Mouse (Mus musculus) lung, embryonic 14.5 days (tissue): Measurements from ENCODE around the gene Suv39h1. TPM values are rescaled to one million over a fixed set of nuclear protein-coding genes. Genes with fewer than 3 reads are reported as not detected.
"Not testable (repeated sequence)": the region's sequence is repeated elsewhere in the genome, so short reads cannot be mapped to it uniquely, and the experiment has no call there.

Experiments used
- ATAC-seq: fragments of 200-750 bp; cut with Nextera tagmentation; 2 replicates; pipeline ENCODE4 v1.8.0; 2017; ENCODE audit warnings: mild to moderate bottlenecking, moderate TSS enrichment, moderate library complexity; ENCODE audit not compliant: insufficient read depth
- DNase-seq: peaks from one replicate; pipeline ENCODE4 v3.0.0-alpha.2; 2015
- H3K27ac ChIP-seq: fragments of 300-500 bp; sonication (generic); 2 replicates; pipeline ENCODE4 v1.5.1; 2014; ENCODE audit warnings: low read depth, mild to moderate bottlenecking, moderate library complexity
- H3K27me3 ChIP-seq: fragments of 300-500 bp; sonication (generic); 2 replicates; pipeline ENCODE4 v1.6.1; 2014; ENCODE audit warnings: low read length, control low read depth; ENCODE audit not compliant: insufficient read depth
- H3K36me3 ChIP-seq: fragments of 300-500 bp; sonication (generic); 2 replicates; pipeline ENCODE4 v1.6.1; 2014; ENCODE audit warnings: control low read depth; ENCODE audit not compliant: insufficient read depth
- H3K4me1 ChIP-seq: fragments of 300-500 bp; sonication (generic); 2 replicates; pipeline ENCODE4 v1.6.1; 2014; ENCODE audit warnings: antibody characterized with exemption, control low read depth; ENCODE audit not compliant: insufficient read depth
- H3K4me2 ChIP-seq: fragments of 300-500 bp; sonication (generic); 2 replicates; pipeline ENCODE4 v1.6.1; 2014; ENCODE audit warnings: mild to moderate bottlenecking
- H3K4me3 ChIP-seq: fragments of 300-500 bp; sonication (generic); 2 replicates; pipeline ENCODE4 v1.5.1; 2014; ENCODE audit warnings: low read depth, low read length
- H3K9ac ChIP-seq: fragments of 300-500 bp; sonication (generic); 2 replicates; pipeline ENCODE4 v1.6.1; 2014
- H3K9me3 ChIP-seq: fragments of 300-500 bp; sonication (generic); 2 replicates; pipeline ENCODE4 v1.6.1; 2016; ENCODE audit warnings: low read depth, low read length, control low read depth
- CTCF ChIP-seq: IDR thresholded peaks from 2 replicates; pipeline ENCODE4 v1.5.1; 2016; ENCODE audit warnings: antibody characterized with exemption, low read depth
- WGBS: fragments of 180-500 bp; shearing (Covaris S2); extraction: QIAGEN DNeasy Blood & Tissue Kit; methylation state at CpG from one replicate; pipeline ENCODE4 v1.1.7; 2014; 5-methylcytosine and 5-hydroxymethylcytosine counted together
- polyA plus RNA-seq: library from polyadenylated mRNA; unstranded; fragments of >200 nt; fragmentation: Nextera tagmentation; extraction: Ambion mirVana; gene quantifications from 2 replicates; pipeline ENCODE4 v1.2.1, GENCODE M21; 2014

Gene Suv39h1
- polyA plus RNA-seq, 1 experiment from 2014 or later: 74.3 TPM

- no peak overlapping the region for H3K4me2 ChIP-seq
- no peaks in the 10 kb centered on the region for H3K4me1 ChIP-seq
- WGBS: 51% methylated on average over 4 of the region's 4 CpGs
- no peaks in the 10 kb centered on the region for H3K9me3 ChIP-seq
- H3K4me3 ChIP-seq: no peak overlapping the region
- no peaks in the 10 kb centered on the region for H3K27me3 ChIP-seq
- ATAC-seq (no peak), DNase-seq (no peak)
- TF ChIP-seq CTCF: no peak
- no peak overlapping the region for H3K9ac ChIP-seq
- H3K36me3 ChIP-seq: no peaks in the 10 kb centered on the region
- H3K27ac ChIP-seq: no peak overlapping the region
These were observed 24.9 kb upstream of the Suv39h1 start for GRCm38 (mm10) chrX:8099435-8099834.

GRCm38 (mm10) chrX:8096787-8097242 lies 22.3 kb upstream of the Suv39h1 start:
- H3K36me3 ChIP-seq: no peaks in the 10 kb centered on the region
- no peaks in the 10 kb centered on the region for H3K27me3 ChIP-seq
- 7% methylated on average over 19 of the region's 19 CpGs for WGBS
- no peak for TF ChIP-seq CTCF
- 0 out of 2 replicates have a peak overlapping the region, but pooled peaks have one; percentile 2 for H3K27ac ChIP-seq
- ATAC-seq (peak; percentile 95), DNase-seq (peak; percentile 97)
- no peak overlapping the region for H3K9ac ChIP-seq
- H3K4me1 ChIP-seq: no peaks in the 10 kb centered on the region
- peak overlapping the region; percentile 51 for H3K4me2 ChIP-seq
- no peaks in the 10 kb centered on the region for H3K9me3 ChIP-seq
- peak overlapping the region; percentile 27 for H3K4me3 ChIP-seq

DNA sequence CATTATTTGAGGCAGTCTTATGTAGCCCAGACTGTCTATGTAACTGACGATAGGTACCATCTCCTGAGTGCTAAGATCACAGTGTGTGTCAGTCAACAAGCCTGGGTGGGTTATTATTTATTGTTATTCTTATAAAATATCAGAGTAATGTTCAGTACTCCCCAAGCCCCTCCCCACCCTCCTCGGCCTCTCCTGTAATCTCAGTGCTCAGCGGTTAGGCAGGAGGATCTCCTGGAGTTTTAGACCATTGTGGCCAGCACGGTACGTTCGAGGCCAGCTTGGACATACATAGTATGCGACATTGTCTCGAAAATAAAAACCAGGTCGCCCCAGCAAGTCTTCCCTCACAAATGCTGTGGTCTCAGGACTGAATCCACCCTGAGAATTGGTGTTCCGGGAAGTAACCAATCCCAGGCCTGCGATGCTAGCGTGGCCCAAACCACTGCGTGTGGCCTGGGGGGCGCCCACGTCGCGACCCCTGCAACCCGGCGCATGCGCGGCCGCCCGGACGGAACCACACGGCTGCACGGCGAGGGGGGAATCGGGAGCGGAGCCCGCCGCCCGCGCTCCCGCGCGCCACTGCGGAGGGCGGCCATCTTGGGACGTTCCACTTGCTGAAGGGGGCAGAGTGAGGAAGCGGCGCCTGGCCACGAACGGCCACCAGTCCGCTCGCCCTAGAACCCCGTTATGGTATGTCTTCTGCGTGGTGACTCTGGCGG lies 21.7 kb upstream of the Suv39h1 start:
- ATAC-seq: peak; percentile 95
- Histone ChIP-seq H3K4me2 (peak overlapping the region; percentile 53), H3K4me3 (peak overlapping the region; percentile 27; the same call in 1 of the 2 replicates)
- WGBS: 10% methylated on average over 10 of the region's 48 CpGs
- H3K9ac ChIP-seq, H3K27ac ChIP-seq, H3K36me3 ChIP-seq, DNase-seq, H3K4me1 ChIP-seq, H3K9me3 ChIP-seq, H3K27me3 ChIP-seq: not testable (repeated sequence)

- no peak for TF ChIP-seq CTCF
- Histone ChIP-seq H3K9ac (no peak overlapping the region), H3K36me3 (no peaks in the 10 kb centered on the region), H3K9me3 (no peaks in the 10 kb centered on the region), H3K4me3 (peak overlapping the region; percentile 25; the same call in 1 of the 2 replicates), H3K27ac (no peak overlapping the region), H3K27me3 (no peaks in the 10 kb centered on the region), H3K4me1 (no peaks in the 10 kb centered on the region), H3K4me2 (peak overlapping the region; percentile 53)
- DNase-seq (no peak), ATAC-seq (no peak)
- WGBS: 71% methylated on average over 10 of the region's 10 CpGs
These were observed 21.0 kb upstream of the Suv39h1 start for GRCm38 (mm10) chrX:8095546-8095945.

DNA sequence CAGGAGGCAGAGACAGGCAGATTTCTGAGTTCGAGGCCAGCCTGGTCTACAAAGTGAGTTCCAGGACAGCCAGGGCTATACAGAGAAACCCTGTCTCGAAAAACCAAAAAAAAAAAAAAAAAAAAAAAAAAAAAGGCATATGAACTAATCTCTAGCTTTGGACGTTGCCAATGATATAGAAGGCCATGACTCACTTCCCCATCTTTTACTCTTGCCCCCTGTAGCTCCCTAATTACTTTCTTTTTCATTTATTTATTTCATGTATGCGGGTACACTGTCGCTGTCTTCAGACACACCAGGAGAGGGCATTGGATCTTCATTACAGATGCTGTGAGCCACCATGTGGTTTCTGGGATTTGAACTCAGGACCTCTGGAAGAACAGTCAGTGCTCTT lies 16.4 kb upstream of the Suv39h1 start:
- not testable (repeated sequence) for H3K9ac ChIP-seq, ATAC-seq, H3K4me2 ChIP-seq, H3K27ac ChIP-seq, H3K36me3 ChIP-seq, DNase-seq, H3K4me1 ChIP-seq, H3K9me3 ChIP-seq, H3K27me3 ChIP-seq, H3K4me3 ChIP-seq
- WGBS: 87% methylated on average over 4 of the region's 5 CpGs

GRCm38 (mm10) chrX:8090346-8090953 lies 15.9 kb upstream of the Suv39h1 start, which contains the start of gene Was:
Gene Was, minus strand, starts transcription at chrX:8090498.
- H3K9me3 ChIP-seq: no peaks in the 10 kb centered on the region
- no peak for TF ChIP-seq CTCF
- no peak within 1 kb of the TSS for H3K4me2 ChIP-seq
- H3K36me3 ChIP-seq: no peaks in the 10 kb centered on the region
- H3K27ac ChIP-seq: no peak within 1 kb of the TSS
- no peak within 1 kb of the TSS for H3K9ac ChIP-seq
- no peak within 1 kb of the TSS for H3K4me3 ChIP-seq
- 82% methylated on average over 14 of the region's 14 CpGs for WGBS
- ATAC-seq (no peak), DNase-seq (no peak)
- no peaks in the 10 kb centered on the region for H3K27me3 ChIP-seq
- no peaks in the 10 kb centered on the region for H3K4me1 ChIP-seq

GRCm38 (mm10) chrX:8089746-8090145 lies 15.2 kb upstream of the Suv39h1 start:
- TF ChIP-seq CTCF: no peak
- Histone ChIP-seq H3K9me3 (no peaks in the 10 kb centered on the region), H3K9ac (no peak overlapping the region), H3K27ac (no peak overlapping the region), H3K4me1 (no peaks in the 10 kb centered on the region), H3K4me3 (no peak overlapping the region), H3K4me2 (no peak overlapping the region), H3K27me3 (no peaks in the 10 kb centered on the region), H3K36me3 (no peaks in the 10 kb centered on the region)
- ATAC-seq (no peak), DNase-seq (no peak)
- 71% methylated on average over 3 of the region's 3 CpGs for WGBS
